Mouse (Mus musculus) left cerebral cortex, adult 2 months (tissue): ENCODE measurements at regions not wholly inside any gene's neighbourhood (a gene's known extent, or its start where the extent isn't known, plus 50 kb on each side); places are given as distances from the start of the nearest gene placed in this dataset.

Source experiments
- DNase-seq, 2 experiments: peaks; one replicate each; pipeline ENCODE4 v3.0.0; 2021 to 2022; ENCODE audit warnings: low spot score in 2 of 2, mixed read lengths in 1 of 2; ENCODE audit errors: extremely low spot score in 1 of 2
- H3K27ac ChIP-seq: fragments of 200-600 bp; 2 replicates; pipeline ENCODE4 v1.8.1; 2022
- H3K4me3 ChIP-seq: fragments of 200-600 bp; 2 replicates; pipeline ENCODE4 v1.8.1; 2022
- CTCF ChIP-seq: fragments of 200-600 bp; IDR thresholded peaks from 2 replicates; pipeline ENCODE4 v1.8.1; 2022; ENCODE audit warnings: antibody characterized with exemption, mild to moderate bottlenecking, moderate library complexity
- intact Hi-C: fragments of 180-260 bp; cut with DNase I; formaldehyde crosslinking; loops from one replicate; pipeline ENCODE4 v1.15.1; 2025

- TF ChIP-seq CTCF: no peak
- intact Hi-C loops: no loop called here
- DNase-seq: no peak
- H3K27ac ChIP-seq: no peak overlapping the region
- no peak overlapping the region for H3K4me3 ChIP-seq
Measured at GRCm38 (mm10) chr6:31067453-31067852, 108.6 kb upstream of the Klf14 start.

GRCm38 (mm10) chr6:31069243-31069642 is 110.4 kb upstream of the Klf14 start:
- intact Hi-C loops: no loop called here
- no peak overlapping the region for H3K4me3 ChIP-seq
- no peak overlapping the region for H3K27ac ChIP-seq
- no peak for DNase-seq
- TF ChIP-seq CTCF: no peak

- Histone ChIP-seq H3K4me3 (no peak overlapping the region), H3K27ac (no peak overlapping the region)
- TF ChIP-seq CTCF: no peak
- no peak for DNase-seq
- intact Hi-C loops: no loop called here
Measured at GRCm38 (mm10) chr6:31070537-31070936, 111.7 kb upstream of the Klf14 start.

GRCm38 (mm10) chr6:31070966-31071365 is 112.1 kb upstream of the Klf14 start:
- intact Hi-C loops: no loop called here
- Histone ChIP-seq H3K4me3 (no peak overlapping the region), H3K27ac (no peak overlapping the region)
- TF ChIP-seq CTCF: no peak
- DNase-seq: no peak

- TF ChIP-seq CTCF: no peak
- no peak overlapping the region for H3K4me3 ChIP-seq
- no peak for DNase-seq
- intact Hi-C loops: no loop called here
- no peak overlapping the region for H3K27ac ChIP-seq
Measured at GRCm38 (mm10) chr6:31072072-31072471, 113.2 kb upstream of the Klf14 start.

- no peak for TF ChIP-seq CTCF
- no peak for DNase-seq
- H3K27ac ChIP-seq: no peak overlapping the region
- intact Hi-C loops: no loop called here
- no peak overlapping the region for H3K4me3 ChIP-seq
Measured at GRCm38 (mm10) chr6:31072559-31072958, 113.7 kb upstream of the Klf14 start.

GRCm38 (mm10) chr6:31073338-31073737 is 114.5 kb upstream of the Klf14 start:
- intact Hi-C loops: no loop called here
- Histone ChIP-seq H3K4me3 (no peak overlapping the region), H3K27ac (no peak overlapping the region)
- no peak for DNase-seq
- no peak for TF ChIP-seq CTCF

GRCm38 (mm10) chr6:31074394-31074793 is 115.5 kb upstream of the Klf14 start:
- intact Hi-C loops: no loop called here
- DNase-seq: no peak
- no peak for TF ChIP-seq CTCF
- Histone ChIP-seq H3K27ac (no peak overlapping the region), H3K4me3 (no peak overlapping the region)

- intact Hi-C loops: loop anchor here (5.0 kb wide), 2 partner anchors 82 to 102 kb away; no protein-coding TSS in a partner anchor
- DNase-seq: no peak
- TF ChIP-seq CTCF: no peak
- H3K27ac ChIP-seq: no peak overlapping the region
- H3K4me3 ChIP-seq: no peak overlapping the region
Measured at GRCm38 (mm10) chr6:31075209-31075571, 116.3 kb upstream of the Klf14 start.

- intact Hi-C loops: loop anchor here (5.0 kb wide), 2 partner anchors 81 to 101 kb away; no protein-coding TSS in a partner anchor
- peak; percentile 80 for TF ChIP-seq CTCF
- peak overlapping the region; percentile 34; the same call in 1 of the 2 replicates for H3K27ac ChIP-seq
- peak in 1 of 2 experiments; percentile 51 for DNase-seq
- H3K4me3 ChIP-seq: no peak overlapping the region
Measured at GRCm38 (mm10) chr6:31075572-31076477, 116.9 kb upstream of the Klf14 start.

GRCm38 (mm10) chr6:31076478-31076834 is 117.6 kb upstream of the Klf14 start:
- intact Hi-C loops: loop anchor here (5.0 kb wide), 2 partner anchors 81 to 101 kb away; no protein-coding TSS in a partner anchor
- peak overlapping the region; percentile 63; the same call in 1 of the 2 replicates for H3K27ac ChIP-seq
- no peak for TF ChIP-seq CTCF
- no peak for DNase-seq
- no peak overlapping the region for H3K4me3 ChIP-seq

- no peak for DNase-seq
- no peak for TF ChIP-seq CTCF
- Histone ChIP-seq H3K4me3 (no peak overlapping the region), H3K27ac (peak overlapping the region; percentile 63)
- intact Hi-C loops: loop anchor here (5.0 kb wide), 2 partner anchors 80 to 100 kb away; no protein-coding TSS in a partner anchor
Measured at GRCm38 (mm10) chr6:31077216-31077615, 118.3 kb upstream of the Klf14 start.
